Mouse (Mus musculus): ENCODE data around the gene Stxbp6. TPM values are rescaled to one million over a fixed set of nuclear protein-coding genes. Genes with fewer than 3 reads are reported as not detected.

Gene Stxbp6
- polyA plus RNA-seq, 1 experiment from 2014 or later, result 15.6 TPM

GRCm38 (mm10) chr12:44899173-44899870, 175.2 kb downstream of the Stxbp6 start:
- WGBS, result 91% methylated on average over 5 of the region's 5 CpGs

DNA sequence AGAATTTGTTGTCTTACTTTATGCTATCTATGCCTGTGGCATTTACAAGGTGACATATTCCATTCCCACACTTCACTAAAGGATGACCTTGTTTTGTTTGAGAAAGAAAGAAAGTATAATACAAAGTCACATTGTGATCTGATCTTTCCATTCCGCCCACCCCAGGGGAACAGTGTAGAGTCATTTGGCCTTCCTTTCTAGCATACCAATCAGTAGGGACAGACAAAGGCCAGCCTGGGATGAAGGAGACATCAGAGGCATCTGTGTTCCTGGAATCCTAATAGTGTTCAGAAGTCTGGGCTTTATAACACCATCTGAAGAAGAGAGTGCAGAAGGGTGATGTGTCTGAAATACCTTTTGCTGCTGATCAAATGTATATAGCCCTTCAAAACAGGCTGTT, 178.0 kb downstream of the Stxbp6 start:
- ATAC-seq (ENCODE audit: low FRiP score, low read depth), result no peak
- no peaks in the 10 kb centered on the region for H3K4me1 ChIP-seq
- no peaks in the 10 kb centered on the region for H3K27me3 ChIP-seq
- no peak overlapping the region for H3K4me2 ChIP-seq (replicated peaks)
- WGBS, result 81% methylated on average over 1 of the region's 1 CpGs
- H3K9ac ChIP-seq (replicated peaks), result no peak overlapping the region
- no peak overlapping the region for H3K27ac ChIP-seq (replicated peaks)
- no peaks in the 10 kb centered on the region for H3K36me3 ChIP-seq
- H3K9me3 ChIP-seq, result no peaks in the 10 kb centered on the region
- no peak overlapping the region for H3K4me3 ChIP-seq

More at GRCm38 (mm10) chr12:44899173-44899870, 175.2 kb downstream of the Stxbp6 start:
- H3K4me3 ChIP-seq, result no peak overlapping the region
- ATAC-seq (ENCODE audit: low FRiP score, low read depth), result no peak
- no peaks in the 10 kb centered on the region for H3K27me3 ChIP-seq
- no peak overlapping the region for H3K27ac ChIP-seq (replicated peaks)
- no peaks in the 10 kb centered on the region for H3K9me3 ChIP-seq
- no peak overlapping the region for H3K4me2 ChIP-seq (replicated peaks)
- H3K4me1 ChIP-seq, result no peaks in the 10 kb centered on the region
- no peak overlapping the region for H3K9ac ChIP-seq (replicated peaks)
- H3K36me3 ChIP-seq, result no peaks in the 10 kb centered on the region

DNA sequence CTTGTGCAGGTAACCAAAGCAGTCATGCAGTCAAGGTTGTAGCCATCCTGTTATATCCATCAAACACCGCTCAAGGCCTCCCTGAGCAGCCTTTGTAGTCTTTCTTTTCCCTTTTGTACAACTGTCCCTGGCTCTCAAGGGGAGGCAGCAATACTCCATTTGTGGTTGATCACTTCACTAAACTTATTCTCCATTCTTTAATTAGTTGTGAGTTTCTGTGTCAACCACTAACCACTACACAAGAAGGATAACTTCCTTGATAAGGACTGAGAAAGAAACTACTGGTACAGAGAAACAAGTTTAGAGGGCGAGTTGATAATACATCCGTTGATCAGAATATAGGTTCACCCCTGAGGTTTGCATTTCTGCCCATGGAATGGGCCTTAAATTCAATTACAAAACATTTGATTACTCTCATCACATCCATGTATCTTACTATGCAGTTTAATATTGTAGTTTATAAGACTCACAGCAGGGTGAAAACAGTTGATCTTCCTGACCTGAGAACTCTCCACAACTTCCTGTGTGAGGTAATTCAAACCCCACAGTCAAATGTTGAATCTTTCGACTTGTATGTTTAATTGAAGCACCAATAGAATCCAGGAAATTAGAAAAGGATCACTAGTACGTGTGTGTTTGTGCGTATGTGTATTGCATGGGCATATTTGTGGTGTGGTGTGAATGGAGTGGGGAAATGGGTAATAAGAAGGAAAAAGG, 184.7 kb downstream of the Stxbp6 start:
- no peak overlapping the region for H3K4me2 ChIP-seq (replicated peaks)

GRCm38 (mm10) chr12:44886826-44887225, 187.7 kb downstream of the Stxbp6 start:
- Histone ChIP-seq H3K27me3 (no peaks in the 10 kb centered on the region), H3K4me2 (replicated peaks) (no peak overlapping the region), H3K9ac (replicated peaks) (no peak overlapping the region), H3K27ac (replicated peaks) (no peak overlapping the region), H3K9me3 (no peaks in the 10 kb centered on the region), H3K4me3 (no peak overlapping the region), H3K4me1 (no peaks in the 10 kb centered on the region), H3K36me3 (no peaks in the 10 kb centered on the region)
- ATAC-seq (ENCODE audit: low FRiP score, low read depth), result no peak
- 21% methylated on average over 3 of the region's 3 CpGs for WGBS

More for the DNA sequence above, 184.7 kb downstream of the Stxbp6 start:
- Histone ChIP-seq H3K27ac (replicated peaks) (no peak overlapping the region), H3K36me3 (no peaks in the 10 kb centered on the region), H3K9ac (replicated peaks) (no peak overlapping the region), H3K9me3 (no peaks in the 10 kb centered on the region), H3K27me3 (no peaks in the 10 kb centered on the region), H3K4me3 (no peak overlapping the region), H3K4me1 (no peaks in the 10 kb centered on the region)
- WGBS, result 93% methylated on average over 6 of the region's 6 CpGs
- no peak for ATAC-seq (ENCODE audit: low FRiP score, low read depth)

GRCm38 (mm10) chr12:44872697-44873096, 201.8 kb downstream of the Stxbp6 start:
- 74% methylated on average over 2 of the region's 2 CpGs for WGBS
- Histone ChIP-seq H3K4me3 (no peak overlapping the region), H3K9ac (replicated peaks) (no peak overlapping the region), H3K27me3 (no peaks in the 10 kb centered on the region), H3K9me3 (no peaks in the 10 kb centered on the region), H3K4me2 (replicated peaks) (no peak overlapping the region), H3K4me1 (no peaks in the 10 kb centered on the region), H3K36me3 (no peaks in the 10 kb centered on the region), H3K27ac (replicated peaks) (no peak overlapping the region)
- ATAC-seq (ENCODE audit: low FRiP score, low read depth), result no peak

DNA sequence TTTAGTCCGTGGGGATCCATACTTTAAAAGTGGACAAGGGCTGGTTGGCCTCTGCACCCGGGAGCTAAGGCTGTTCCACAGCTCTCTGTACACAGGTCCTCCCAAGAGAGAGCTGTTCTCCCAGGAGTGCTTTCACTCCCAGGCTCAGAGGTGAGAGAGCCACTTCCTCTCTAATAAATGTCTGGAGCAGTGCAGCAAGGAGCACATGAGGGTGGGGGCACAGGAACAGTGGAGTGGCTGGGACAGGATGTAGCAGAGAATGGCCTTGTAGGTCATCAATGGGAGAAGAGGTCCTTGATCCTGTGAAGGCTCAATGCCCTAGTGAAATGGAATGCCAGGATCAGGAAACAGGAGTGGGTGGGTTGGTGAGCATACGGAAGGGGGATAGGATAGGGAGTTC, 209.1 kb downstream of the Stxbp6 start:
- no peaks in the 10 kb centered on the region for H3K4me1 ChIP-seq
- no peaks in the 10 kb centered on the region for H3K9me3 ChIP-seq
- no peak overlapping the region for H3K27ac ChIP-seq (replicated peaks)
- no peak for ATAC-seq (ENCODE audit: low FRiP score, low read depth)
- 89% methylated on average over 3 of the region's 3 CpGs for WGBS
- no peaks in the 10 kb centered on the region for H3K36me3 ChIP-seq
- H3K4me2 ChIP-seq (replicated peaks), result no peak overlapping the region
- no peak overlapping the region for H3K9ac ChIP-seq (replicated peaks)
- H3K27me3 ChIP-seq, result no peaks in the 10 kb centered on the region
- H3K4me3 ChIP-seq, result no peak overlapping the region

- H3K27me3 ChIP-seq, result no peaks in the 10 kb centered on the region
- no peaks in the 10 kb centered on the region for H3K36me3 ChIP-seq
- 0 out of 2 replicates have a peak, but pooled peaks cover 4% of the 10 kb centered on the region for H3K4me1 ChIP-seq
- ATAC-seq (ENCODE audit: low FRiP score, low read depth), result no peak
- no peak overlapping the region for H3K9ac ChIP-seq (replicated peaks)
- no peak overlapping the region for H3K4me3 ChIP-seq
- no peak overlapping the region for H3K27ac ChIP-seq (replicated peaks)
- no peaks in the 10 kb centered on the region for H3K9me3 ChIP-seq
- H3K4me2 ChIP-seq (replicated peaks), result no peak overlapping the region
- 77% methylated on average over 5 of the region's 5 CpGs for WGBS
These were observed 215.1 kb downstream of the Stxbp6 start for GRCm38 (mm10) chr12:44859454-44859853.

- Histone ChIP-seq H3K36me3 (no peaks in the 10 kb centered on the region), H3K4me1 (0 out of 2 replicates have a peak, but pooled peaks cover 4% of the 10 kb centered on the region), H3K9ac (replicated peaks) (no peak overlapping the region), H3K27me3 (no peaks in the 10 kb centered on the region), H3K27ac (replicated peaks) (no peak overlapping the region), H3K4me2 (replicated peaks) (no peak overlapping the region), H3K4me3 (no peak overlapping the region), H3K9me3 (no peaks in the 10 kb centered on the region)
- peak; percentile 71; the same call in 1 of the 2 replicates for ATAC-seq (ENCODE audit: low FRiP score, low read depth)
- 68% methylated on average over 4 of the region's 4 CpGs for WGBS
These were observed 216.2 kb downstream of the Stxbp6 start for GRCm38 (mm10) chr12:44858110-44858885.

DNA sequence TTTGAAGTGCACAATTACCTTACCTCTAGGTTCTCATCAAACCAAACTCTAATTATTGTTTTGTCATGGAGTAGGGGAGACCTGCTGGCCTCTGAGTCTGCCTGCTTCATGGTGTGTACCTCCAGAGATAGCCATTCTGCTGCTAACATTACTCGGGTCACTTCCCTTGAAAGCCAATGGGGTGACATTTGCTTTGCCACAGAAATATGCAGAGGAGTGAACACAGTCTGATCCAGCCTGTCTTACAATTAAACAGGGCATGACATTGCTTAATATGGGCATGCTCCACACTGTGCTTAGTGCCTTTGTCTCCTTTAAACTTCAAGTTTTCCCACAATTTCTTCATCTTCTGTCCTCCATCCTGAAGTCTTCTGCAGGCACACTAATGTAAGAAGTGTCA, 222.5 kb downstream of the Stxbp6 start:
- no peak overlapping the region for H3K27ac ChIP-seq (replicated peaks)
- H3K4me2 ChIP-seq (replicated peaks), result no peak overlapping the region
- 88% methylated on average over 1 of the region's 1 CpGs for WGBS

DNA sequence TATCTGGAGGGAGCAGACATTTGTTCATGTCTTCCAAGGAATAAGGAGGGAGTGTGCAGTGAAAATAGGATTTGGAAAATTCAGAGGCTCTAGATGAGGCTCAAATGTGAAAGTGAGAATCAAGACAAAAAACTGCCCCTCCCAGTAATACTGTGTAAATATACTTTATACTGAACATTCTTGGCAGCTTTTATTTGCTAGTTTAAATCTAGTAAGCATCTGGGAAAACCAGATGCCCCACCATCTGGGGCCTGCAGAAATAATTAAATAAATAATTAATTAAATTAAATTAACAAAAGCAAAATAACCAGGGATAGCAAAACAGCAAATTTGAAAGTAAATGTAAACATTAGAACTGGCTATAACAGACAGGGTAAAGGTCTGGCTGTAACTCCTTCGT, 224.0 kb downstream of the Stxbp6 start:
- H3K9me3 ChIP-seq, result no peaks in the 10 kb centered on the region
- 66% methylated on average over 1 of the region's 1 CpGs for WGBS
- no peak overlapping the region for H3K9ac ChIP-seq (replicated peaks)
- no peaks in the 10 kb centered on the region for H3K36me3 ChIP-seq
- no peaks in the 10 kb centered on the region for H3K27me3 ChIP-seq
- no peak overlapping the region for H3K27ac ChIP-seq (replicated peaks)
- no peak overlapping the region for H3K4me3 ChIP-seq
- H3K4me1 ChIP-seq, result no peaks in the 10 kb centered on the region
- no peak for ATAC-seq (ENCODE audit: low FRiP score, low read depth)
- H3K4me2 ChIP-seq (replicated peaks), result no peak overlapping the region

More for the DNA sequence above, 222.5 kb downstream of the Stxbp6 start:
- Histone ChIP-seq H3K4me3 (no peak overlapping the region), H3K27me3 (no peaks in the 10 kb centered on the region), H3K9ac (replicated peaks) (no peak overlapping the region), H3K36me3 (no peaks in the 10 kb centered on the region), H3K9me3 (no peaks in the 10 kb centered on the region), H3K4me1 (no peaks in the 10 kb centered on the region)
- ATAC-seq (ENCODE audit: low FRiP score, low read depth), result no peak

DNA sequence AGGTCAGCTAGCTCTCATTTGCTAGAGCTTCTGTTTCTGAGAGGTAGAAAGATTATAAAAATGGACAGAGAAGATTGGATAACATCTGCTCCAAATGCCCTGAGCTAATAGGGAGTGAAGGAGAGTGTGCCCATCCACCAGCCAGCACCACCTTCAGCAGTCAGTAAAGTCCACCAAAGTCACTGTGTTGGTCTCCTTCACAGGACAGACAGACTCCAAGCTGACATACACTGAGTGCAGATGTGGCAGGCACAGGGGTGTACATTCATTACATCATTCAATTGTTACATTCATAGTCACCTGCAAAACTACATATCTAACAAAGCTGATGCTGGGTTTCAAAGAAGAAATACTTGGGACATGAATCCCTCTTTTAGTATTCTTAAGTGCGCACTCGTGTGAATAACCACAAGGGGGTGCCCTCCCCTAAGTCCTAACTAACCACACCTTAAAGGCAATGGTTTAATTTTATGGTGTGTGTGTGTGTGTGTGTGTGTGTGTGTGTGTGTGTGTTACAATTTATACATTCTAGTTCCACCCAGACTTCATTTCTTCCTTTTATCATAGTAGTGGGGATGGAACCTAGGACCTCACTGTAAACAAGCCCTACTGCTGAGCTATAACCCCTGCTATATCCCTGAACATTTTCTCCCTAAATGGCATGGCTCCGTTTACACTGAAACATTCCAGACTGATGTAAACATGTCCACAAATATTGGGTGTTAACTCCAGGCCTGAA, 225.9 kb downstream of the Stxbp6 start:
- Histone ChIP-seq H3K4me2 (replicated peaks) (no peak overlapping the region), H3K36me3 (no peaks in the 10 kb centered on the region), H3K27ac (replicated peaks) (no peak overlapping the region), H3K9ac (replicated peaks) (no peak overlapping the region), H3K27me3 (no peaks in the 10 kb centered on the region), H3K4me1 (no peaks in the 10 kb centered on the region), H3K9me3 (no peaks in the 10 kb centered on the region), H3K4me3 (no peak overlapping the region)
- WGBS, result 66% methylated on average over 3 of the region's 3 CpGs
- ATAC-seq (ENCODE audit: low FRiP score, low read depth), result peak; percentile 76
